ENCODE assay signal across 18 mouse cellular contexts in genomic region chr12:94282931-94283330, GRCm38 (mm10).
DNase-seq lines count a peak whose midpoint lies in the region; ATAC-seq and TF ChIP-seq lines count a peak whose summit lies in the region.
"Had no signal": no experiment of that assay in that cellular context is flagged by ENCODE, and none has a peak within 500 bp of the region (broad histone marks: within the 10 kb centered on the region; RNA-seq: fewer than 3 reads in every experiment).

No protein-coding gene starts in this region.

- WGBS in lung, postnatal 0 days: 83% methylated on average over 3 of the region's 3 CpGs
- 68% methylated on average over 3 of the region's 3 CpGs for WGBS in lung, adult 2 months
- 47% methylated on average over 3 of the region's 3 CpGs for WGBS in embryonic facial prominence, embryonic 14.5 days
- WGBS in forebrain, embryonic 13.5 days: 91% methylated on average over 3 of the region's 3 CpGs

- no peak overlapping the region for H3K27ac ChIP-seq in lung, postnatal 0 days (ENCODE audit: low read length)
- H3K27ac ChIP-seq in embryonic facial prominence, embryonic 14.5 days (replicated peaks; ENCODE audit: low read depth, low read length): no peak overlapping the region
- peak overlapping the region; percentile 92 for H3K27ac ChIP-seq in embryonic fibroblast, embryonic 13.5 days (ENCODE audit: insufficient read depth, low read length)
- H3K27ac ChIP-seq in forebrain, embryonic 13.5 days: no peak overlapping the region
- H3K27ac ChIP-seq: heart, embryonic 13.5 days; hindbrain, embryonic 10.5 days; hindbrain, embryonic 14.5 days; intestine, embryonic 15.5 days had no signal

- no peak for TF ChIP-seq CTCF in lung, postnatal 0 days (IDR thresholded peaks at IDR 0.05)
- TF ChIP-seq CTCF in lung, adult 2 months (IDR thresholded peaks at IDR 0.05; ENCODE audit: insufficient read depth, low read length): no peak
- TF ChIP-seq CTCF in embryonic fibroblast, embryonic 13.5 days (IDR thresholded peaks at IDR 0.05; ENCODE audit: borderline replicate concordance, insufficient read depth, low read length): no peak

- H3K27me3 ChIP-seq in lung, postnatal 0 days (replicated peaks; ENCODE audit: insufficient read depth, low read length): no peaks in the 10 kb centered on the region
- H3K27me3 ChIP-seq in embryonic facial prominence, embryonic 14.5 days (replicated peaks; ENCODE audit: control insufficient read depth, insufficient read depth, low read length): no peaks in the 10 kb centered on the region
- H3K27me3 ChIP-seq in forebrain, embryonic 13.5 days: no peaks in the 10 kb centered on the region
- H3K27me3 ChIP-seq: heart, embryonic 13.5 days; intestine, embryonic 15.5 days had no signal

- no peak for TF ChIP-seq EP300 in lung, postnatal 0 days (IDR thresholded peaks at IDR 0.05)

- DNase-seq in gastrocnemius, adult 18-20 months (ENCODE audit: low spot score): peak; percentile 2
- no peak for DNase-seq in gastrocnemius, postnatal 25 days
- DNase-seq in lung, postnatal 0 days (ENCODE audit: low spot score): peak; percentile 4
- DNase-seq in lung, adult 2 months: no peak
- peak; percentile 38 for DNase-seq in embryonic facial prominence, embryonic 14.5 days (ENCODE audit: low spot score)
- DNase-seq: adrenal gland, adult 2 months; adrenal gland, postnatal 25 days; cerebellum, adult 18-20 months; cerebellum, adult 9-11 months; cerebellum, postnatal 36 days; kidney, adult 18-20 months had no signal

- H3K9me3 ChIP-seq in lung, postnatal 0 days (ENCODE audit: low read length): no peaks in the 10 kb centered on the region
- no peaks in the 10 kb centered on the region for H3K9me3 ChIP-seq in embryonic facial prominence, embryonic 14.5 days (ENCODE audit: control insufficient read depth, low read length)
- H3K9me3 ChIP-seq in forebrain, embryonic 13.5 days (replicated peaks): no peaks in the 10 kb centered on the region
- H3K9me3 ChIP-seq: heart, embryonic 13.5 days; hindbrain, embryonic 10.5 days; intestine, embryonic 15.5 days had no signal

- no peak for TF ChIP-seq POLR2A in lung, adult 2 months (IDR thresholded peaks at IDR 0.05; ENCODE audit: borderline replicate concordance, extremely low read depth, low read depth, low read length)
- TF ChIP-seq POLR2A in embryonic fibroblast, embryonic 13.5 days (IDR thresholded peaks at IDR 0.05; ENCODE audit: low read depth, low read length): no peak

- no peaks in the 10 kb centered on the region for H3K4me1 ChIP-seq in lung, postnatal 0 days (ENCODE audit: insufficient read depth, low read depth, low read length)
- H3K4me1 ChIP-seq in lung, adult 2 months (ENCODE audit: control insufficient read depth, insufficient read depth, low read length): no peaks in the 10 kb centered on the region
- H3K4me1 ChIP-seq in embryonic facial prominence, embryonic 14.5 days (ENCODE audit: control insufficient read depth, insufficient read depth, low read length): no peaks in the 10 kb centered on the region
- no peaks in the 10 kb centered on the region for H3K4me1 ChIP-seq in embryonic fibroblast, embryonic 13.5 days (ENCODE audit: control insufficient read depth, insufficient read depth, low read length)
- no peaks in the 10 kb centered on the region for H3K4me1 ChIP-seq in forebrain, embryonic 13.5 days
- H3K4me1 ChIP-seq: hindbrain, embryonic 10.5 days; intestine, embryonic 15.5 days had no signal

- no peak for ATAC-seq in lung, postnatal 0 days
- ATAC-seq in embryonic facial prominence, embryonic 14.5 days (ENCODE audit: low read depth): no peak
- ATAC-seq in forebrain, embryonic 13.5 days: no peak
- ATAC-seq: forebrain, embryonic 14.5 days; intestine, embryonic 15.5 days had no signal

- no peak overlapping the region for H3K9ac ChIP-seq in lung, postnatal 0 days (replicated peaks; ENCODE audit: low read depth)
- no peak overlapping the region for H3K9ac ChIP-seq in embryonic facial prominence, embryonic 14.5 days (ENCODE audit: low read depth, low read length)
- H3K9ac ChIP-seq in forebrain, embryonic 13.5 days: no peak overlapping the region
- H3K9ac ChIP-seq: heart, embryonic 13.5 days; hindbrain, embryonic 14.5 days; intestine, embryonic 15.5 days had no signal

- no peaks in the 10 kb centered on the region for H3K36me3 ChIP-seq in lung, postnatal 0 days (ENCODE audit: insufficient read depth, low read length)
- no peaks in the 10 kb centered on the region for H3K36me3 ChIP-seq in embryonic facial prominence, embryonic 14.5 days (ENCODE audit: control insufficient read depth, insufficient read depth, low read length)
- H3K36me3 ChIP-seq in forebrain, embryonic 13.5 days (ENCODE audit: poor library complexity, severe bottlenecking): no peaks in the 10 kb centered on the region
- H3K36me3 ChIP-seq: heart, embryonic 13.5 days; hindbrain, embryonic 10.5 days; intestine, embryonic 15.5 days had no signal

- no peak overlapping the region for H3K4me3 ChIP-seq in lung, postnatal 0 days (ENCODE audit: low read depth, low read length)
- H3K4me3 ChIP-seq in lung, adult 2 months (replicated peaks; ENCODE audit: extremely low read depth, low read depth, low read length): no peak overlapping the region
- no peak overlapping the region for H3K4me3 ChIP-seq in embryonic facial prominence, embryonic 14.5 days (ENCODE audit: low read depth, low read length)
- H3K4me3 ChIP-seq in embryonic fibroblast, embryonic 13.5 days (ENCODE audit: insufficient read depth, low read length): no peak overlapping the region
- no peak overlapping the region for H3K4me3 ChIP-seq in forebrain, embryonic 13.5 days
- H3K4me3 ChIP-seq: heart, embryonic 13.5 days; hindbrain, embryonic 10.5 days; intestine, embryonic 15.5 days had no signal

- no peak overlapping the region for H3K4me2 ChIP-seq in lung, postnatal 0 days (replicated peaks; ENCODE audit: low read depth, low read length)
- H3K4me2 ChIP-seq in embryonic facial prominence, embryonic 14.5 days (ENCODE audit: low read depth, low read length): no peak overlapping the region
- no peak overlapping the region for H3K4me2 ChIP-seq in forebrain, embryonic 13.5 days
- H3K4me2 ChIP-seq: heart, embryonic 13.5 days; hindbrain, embryonic 14.5 days; intestine, embryonic 15.5 days had no signal

Comparison
In these comparisons a context has a peak if more than half of its experiments do, and no peak if none do; other contexts are left out.
1. DNase-seq: peak in gastrocnemius, adult 18-20 months (single experiment), lung, postnatal 0 days (single experiment) and embryonic facial prominence, embryonic 14.5 days (single experiment); none in gastrocnemius, postnatal 25 days (single experiment) and lung, adult 2 months (single experiment).